In genomic region chr4:149790969-149791368, GRCm38 (mm10) we compare ENCODE assay signal across 13 mouse cellular contexts. TPM values are rescaled to one million over a fixed set of nuclear protein-coding genes. Genes with fewer than 3 reads are reported as not detected.
DNase-seq lines count a peak whose midpoint lies in the region; ATAC-seq and TF ChIP-seq lines count a peak whose summit lies in the region.
"Had no signal": no experiment of that assay in that cellular context is flagged by ENCODE, and none has a peak within 500 bp of the region (broad histone marks: within the 10 kb centered on the region; RNA-seq: fewer than 3 reads in every experiment).

No protein-coding gene starts in this region.

- H3K9ac ChIP-seq in kidney, postnatal 0 days (ENCODE audit: low read depth, low read length), result no peak overlapping the region
- no peak overlapping the region for H3K9ac ChIP-seq in stomach, postnatal 0 days (ENCODE audit: low read length)

- ATAC-seq in kidney, postnatal 0 days (replicated peaks; ENCODE audit: low FRiP score, low read depth), result no peak
- ATAC-seq in megakaryocyte, adult 5-6 weeks (ENCODE audit: poor library complexity, severe bottlenecking), result no peak
- ATAC-seq in stomach, postnatal 0 days (ENCODE audit: low FRiP score, low TSS enrichment), result peak; percentile 83
- ATAC-seq: midbrain, embryonic 16.5 days had no signal

- H3K27me3 ChIP-seq in kidney, postnatal 0 days (ENCODE audit: insufficient read depth, low read length), result no peaks in the 10 kb centered on the region
- H3K27me3 ChIP-seq in megakaryocyte, embryonic 14.5 days (replicated peaks), result peaks cover 19% of the 10 kb centered on the region
- H3K27me3 ChIP-seq in stomach, postnatal 0 days (ENCODE audit: control insufficient read depth, insufficient read depth, low read length), result no peaks in the 10 kb centered on the region

- TF ChIP-seq CTCF in gastrocnemius, adult 2 months (IDR thresholded peaks at IDR 0.05), result no peak
- no peak for TF ChIP-seq CTCF in kidney, postnatal 0 days (IDR thresholded peaks at IDR 0.05; ENCODE audit: low read depth)
- TF ChIP-seq CTCF in stomach, postnatal 0 days (IDR thresholded peaks at IDR 0.05; ENCODE audit: low read depth), result no peak

- no peak for TF ChIP-seq EP300 in stomach, postnatal 0 days (optimal IDR thresholded peaks at IDR 0.05)

- no peak overlapping the region for H3K4me3 ChIP-seq in gastrocnemius, adult 2 months
- H3K4me3 ChIP-seq in kidney, postnatal 0 days (replicated peaks; ENCODE audit: low read depth, low read length), result no peak overlapping the region
- H3K4me3 ChIP-seq in megakaryocyte, embryonic 14.5 days (replicated peaks), result peak overlapping the region; percentile 18
- no peak overlapping the region for H3K4me3 ChIP-seq in stomach, postnatal 0 days (ENCODE audit: low read depth, low read length)
- H3K4me3 ChIP-seq: erythroblast, embryonic 14.5 days; hindbrain, embryonic 10.5 days had no signal

- DNase-seq in gastrocnemius, adult 2 months, result no peak
- no peak for DNase-seq in gastrocnemius, adult 8-10 months (ENCODE audit: low spot score in 2 of 2)
- no peak for DNase-seq in kidney, postnatal 0 days (ENCODE audit: low spot score)
- DNase-seq in kidney, adult 9 months, result no peak
- peak; percentile 89 for DNase-seq in stomach, postnatal 0 days (ENCODE audit: low spot score)
- no peak for DNase-seq in adrenal gland, adult 18-20 months (ENCODE audit: low spot score in 2 of 2)
- DNase-seq: cerebellum, adult 9-11 months; thymus, postnatal 36 days had no signal

- no peaks in the 10 kb centered on the region for H3K9me3 ChIP-seq in kidney, postnatal 0 days (replicated peaks; ENCODE audit: low read length)
- H3K9me3 ChIP-seq in megakaryocyte, embryonic 14.5 days, result peaks cover 29% of the 10 kb centered on the region
- no peaks in the 10 kb centered on the region for H3K9me3 ChIP-seq in stomach, postnatal 0 days (ENCODE audit: control insufficient read depth, low read length)

- peaks cover 7% of the 10 kb centered on the region; the same call in 1 of the 2 replicates for H3K4me1 ChIP-seq in kidney, postnatal 0 days (replicated peaks; ENCODE audit: insufficient read depth, low read length)
- H3K4me1 ChIP-seq in megakaryocyte, embryonic 14.5 days, result peaks cover 46% of the 10 kb centered on the region
- peaks cover 3% of the 10 kb centered on the region; the same call in 1 of the 2 replicates for H3K4me1 ChIP-seq in stomach, postnatal 0 days (replicated peaks; ENCODE audit: control insufficient read depth, insufficient read depth)

- no peak overlapping the region for H3K4me2 ChIP-seq in kidney, postnatal 0 days (ENCODE audit: low read length)
- H3K4me2 ChIP-seq in stomach, postnatal 0 days (replicated peaks; ENCODE audit: low read depth), result no peak overlapping the region

- no peaks in the 10 kb centered on the region for H3K36me3 ChIP-seq in kidney, postnatal 0 days (ENCODE audit: insufficient read depth, low read length)
- H3K36me3 ChIP-seq in megakaryocyte, embryonic 14.5 days (replicated peaks; ENCODE audit: low read length), result peaks cover 3% of the 10 kb centered on the region
- no peaks in the 10 kb centered on the region for H3K36me3 ChIP-seq in stomach, postnatal 0 days (ENCODE audit: control insufficient read depth, insufficient read depth, low read length)
- H3K36me3 ChIP-seq: hindbrain, embryonic 10.5 days had no signal

- 94% methylated on average over 2 of the region's 2 CpGs for WGBS in kidney, postnatal 0 days
- WGBS in stomach, postnatal 0 days, result 61% methylated on average over 2 of the region's 2 CpGs

- intact Hi-C loops in gastrocnemius, adult 2 months (cut with DNase I), result loop anchor here (2.0 kb wide), 1 partner anchor 16 kb away; the partner anchor contains the start of gene Slc25a33

- peak overlapping the region; percentile 92 for H3K27ac ChIP-seq in gastrocnemius, adult 2 months
- H3K27ac ChIP-seq in kidney, postnatal 0 days, result peak overlapping the region; percentile 47; the same call in 1 of the 2 replicates
- peak overlapping the region; percentile 82 for H3K27ac ChIP-seq in stomach, postnatal 0 days (replicated peaks)
- H3K27ac ChIP-seq: hindbrain, embryonic 10.5 days had no signal

RNA-seq across cellular contexts. Expression of gene Slc25a33, which starts 16.9 kb away (rescaled TPM):
- 10 to 100 TPM; 11.3 to 11.7 TPM for total RNA-seq in gastrocnemius, adult 2 months (2021)
- total RNA-seq in gastrocnemius, adult 8-10 months (2022), result 10 to 100 TPM in 3 of 4 experiments, 1 to 10 TPM in 1; 7.7 to 14.5 (median 13.0) TPM
- polyA plus RNA-seq in kidney, postnatal 0 days (2015; fragmentation: Nextera tagmentation; extraction: Ambion mirVana), result 15.1 and 15.2 TPM in 2 replicates
- polyA plus RNA-seq in megakaryocyte, embryonic 14.5 days (2012; ENCODE audit: insufficient read depth, low replicate concordance), result 3.9 and 8.0 TPM in 2 replicates
- total RNA-seq in megakaryocyte, adult 5-6 weeks (2015), result 1.7 and 2.3 TPM in 2 replicates
- total RNA-seq in megakaryocyte, adult 5-6 weeks (2017), result 1.1 and 1.7 TPM in 2 replicates
- 21.7 and 22.4 TPM in 2 replicates for polyA plus RNA-seq in stomach, postnatal 0 days (2015; fragmentation: Nextera tagmentation; extraction: Ambion mirVana)
- 10 to 100 TPM; 16.3 to 24.3 TPM for total RNA-seq in adrenal gland, adult 18-20 months (2021)

RNA-seq across cellular contexts. Expression of gene Tmem201, which starts 53.1 kb away (rescaled TPM):
- total RNA-seq in gastrocnemius, adult 2 months (2021), result 10 to 100 TPM; 37.2 to 51.0 TPM
- total RNA-seq in gastrocnemius, adult 8-10 months (2022), result 10 to 100 TPM; 41.7 to 44.1 (median 42.9) TPM
- 22.3 and 23.5 TPM in 2 replicates for polyA plus RNA-seq in kidney, postnatal 0 days (2015; fragmentation: Nextera tagmentation; extraction: Ambion mirVana)
- 21.7 and 25.3 TPM in 2 replicates for polyA plus RNA-seq in megakaryocyte, embryonic 14.5 days (2012; ENCODE audit: insufficient read depth, low replicate concordance)
- 1.2 and 2.9 TPM in 2 replicates for total RNA-seq in megakaryocyte, adult 5-6 weeks (2015)
- total RNA-seq in megakaryocyte, adult 5-6 weeks (2017), result 1.5 and 1.9 TPM in 2 replicates
- polyA plus RNA-seq in stomach, postnatal 0 days (2015; fragmentation: Nextera tagmentation; extraction: Ambion mirVana), result 7.5 and 8.6 TPM in 2 replicates
- 10 to 100 TPM; 27.8 to 29.0 TPM for total RNA-seq in adrenal gland, adult 18-20 months (2021)

Comparison
In these comparisons a context has a peak if more than half of its experiments do, and no peak if none do; other contexts are left out.
1. RNA of gene Tmem201, which starts 53.1 kb away (total RNA-seq): 37.2 to 51.0 TPM in gastrocnemius, adult 2 months, 41.7 to 44.1 TPM in gastrocnemius, adult 8-10 months and 27.8 to 29.0 TPM in adrenal gland, adult 18-20 months; 1.2 to 2.9 TPM in megakaryocyte, adult 5-6 weeks; every median in the first group is over 4 times any median in the second.
2. Peak in every context shown above with its lines, with median percentiles within 50 percentile points of each other: H3K27ac ChIP-seq.